Mouse (Mus musculus): Measurements from ENCODE around the gene Mdm2. TPM values are rescaled to one million over a fixed set of nuclear protein-coding genes. Genes with fewer than 3 reads are reported as not detected.
"Not testable (repeated sequence)": the region's sequence is repeated elsewhere in the genome, so short reads cannot be mapped to it uniquely, and the experiment has no call there.

The Mdm2 gene
- total RNA-seq (2014; rRNA removed; ENCODE audit: low replicate concordance) (47.3 and 93.0 TPM in 2 replicates), polyA plus RNA-seq (2015; fragmentation: Nextera tagmentation; extraction: Ambion mirVana) (27.1 and 31.3 TPM in 2 replicates)

DNA sequence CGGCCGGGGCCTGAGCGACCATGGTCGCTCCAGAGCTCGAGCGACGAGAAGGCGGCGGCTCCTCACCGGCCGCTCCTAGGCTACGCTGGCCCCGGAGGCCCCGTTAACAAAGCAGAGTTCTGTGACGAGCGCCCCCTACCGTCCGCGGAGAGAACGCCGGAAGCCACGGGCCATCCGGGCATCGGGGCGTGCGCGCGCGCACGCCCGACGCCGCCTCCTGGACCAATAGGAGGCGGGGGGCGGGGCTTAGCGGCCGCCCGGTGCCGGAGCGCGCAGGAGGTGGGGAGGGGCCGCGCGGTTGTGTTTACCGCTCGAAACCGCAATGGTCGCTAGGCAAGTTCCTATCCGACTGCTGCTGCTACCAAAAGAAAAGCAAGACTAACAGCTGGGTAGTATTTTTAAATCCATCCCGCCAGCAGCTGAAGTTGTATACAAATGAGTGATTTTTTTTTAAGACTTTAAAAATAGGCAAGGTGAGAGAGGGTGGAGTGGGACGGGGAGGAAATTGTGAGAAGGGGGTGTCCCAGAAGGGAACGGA lies at the start of gene Mdm2:
Gene Mdm2 (minus strand): TSS at position 155 of the 538 bp plus-strand sequence.
- under 1% methylated on average over 51 of the region's 52 CpGs for whole genome bisulfite sequencing
- no peaks in the 10 kb centered on the region for H3K27me3 ChIP-seq (ENCODE audit: control insufficient read depth, insufficient read depth, low read length)
- ATAC-seq (ENCODE audit: insufficient read depth, low read depth), result peak; percentile 85
- peak; percentile 94 for DNase-seq (ENCODE audit: low spot score)
- H3K4me2 ChIP-seq (ENCODE audit: low read depth, low read length), result peak within 1 kb of the TSS; percentile 80
- H3K4me3 ChIP-seq (ENCODE audit: low read depth, low read length), result peak within 1 kb of the TSS; percentile 81
- peak within 1 kb of the TSS; percentile 93 for H3K27ac ChIP-seq (ENCODE audit: low read depth)
- H3K9ac ChIP-seq (replicated peaks; ENCODE audit: low read depth, low read length), result peak within 1 kb of the TSS; percentile 90
- H3K4me1 ChIP-seq (ENCODE audit: control insufficient read depth, insufficient read depth), result peaks cover 21% of the 10 kb centered on the region
- TF ChIP-seq CTCF (IDR thresholded peaks at IDR 0.05; ENCODE audit: low read depth) (peak; percentile 79), EP300 (IDR thresholded peaks at IDR 0.05; ENCODE audit: low read depth) (no peak; the same call in 1 of the 2 replicates)
- no peaks in the 10 kb centered on the region for H3K9me3 ChIP-seq (replicated peaks; ENCODE audit: control insufficient read depth, low read length)
- peaks cover 11% of the 10 kb centered on the region for H3K36me3 ChIP-seq (replicated peaks; ENCODE audit: control insufficient read depth, insufficient read depth, low read length)

DNA sequence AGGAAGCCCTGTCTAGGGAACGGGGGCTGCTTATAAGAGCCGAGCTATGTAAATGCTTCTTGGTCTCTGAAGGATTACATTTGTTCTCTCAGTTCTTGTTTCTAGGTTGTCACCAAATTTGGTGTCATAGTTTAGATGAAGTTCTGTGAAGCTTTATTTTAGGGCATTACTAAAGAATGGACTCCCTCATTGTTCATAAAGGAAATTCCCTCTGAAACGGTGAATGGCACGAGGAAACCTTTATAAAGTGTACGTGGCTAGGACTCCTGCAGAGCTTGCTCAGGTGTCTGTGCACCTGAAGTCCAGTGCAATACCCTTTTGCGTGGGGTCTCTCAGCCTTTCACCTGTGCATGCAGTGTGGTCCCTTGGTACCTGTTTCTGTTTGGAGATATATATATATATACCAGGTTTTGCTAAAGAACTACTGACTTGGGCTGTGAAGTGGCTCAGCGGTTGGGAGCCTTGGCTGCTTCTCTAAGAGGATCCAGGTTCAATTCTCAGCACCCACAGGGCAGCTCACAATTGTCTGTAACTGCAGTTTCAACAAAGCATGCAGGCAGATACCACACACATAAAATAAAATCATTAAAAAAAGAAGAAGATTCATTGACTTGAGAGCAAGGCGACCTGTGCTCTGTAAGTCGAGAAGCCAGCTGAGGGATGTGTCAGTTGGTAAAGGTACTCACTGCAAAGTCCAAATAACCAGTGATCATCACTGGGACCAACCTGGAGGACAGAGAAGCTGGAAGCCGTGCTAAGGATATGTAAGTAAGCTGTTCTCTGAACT lies 49.5 kb upstream of the Mdm2 start:
- no peak for ATAC-seq (ENCODE audit: insufficient read depth, low read depth)
- Histone ChIP-seq H3K27me3 (ENCODE audit: control insufficient read depth, insufficient read depth, low read length) (no peaks in the 10 kb centered on the region), H3K4me1 (ENCODE audit: control insufficient read depth, insufficient read depth) (no peaks in the 10 kb centered on the region), H3K36me3 (replicated peaks; ENCODE audit: control insufficient read depth, insufficient read depth, low read length) (peaks cover 94% of the 10 kb centered on the region), H3K9me3 (replicated peaks; ENCODE audit: control insufficient read depth, low read length) (no peaks in the 10 kb centered on the region), H3K27ac (ENCODE audit: low read depth) (no peak overlapping the region), H3K4me2 (ENCODE audit: low read depth, low read length) (no peak overlapping the region), H3K4me3 (ENCODE audit: low read depth, low read length) (no peak overlapping the region), H3K9ac (replicated peaks; ENCODE audit: low read depth, low read length) (no peak overlapping the region)
- no peak for TF ChIP-seq CTCF (IDR thresholded peaks at IDR 0.05; ENCODE audit: low read depth)
- TF ChIP-seq EP300 (IDR thresholded peaks at IDR 0.05; ENCODE audit: low read depth), result no peak
- 91% methylated on average over 10 of the region's 10 CpGs for WGBS
- DNase-seq (ENCODE audit: low spot score), result no peak

DNA sequence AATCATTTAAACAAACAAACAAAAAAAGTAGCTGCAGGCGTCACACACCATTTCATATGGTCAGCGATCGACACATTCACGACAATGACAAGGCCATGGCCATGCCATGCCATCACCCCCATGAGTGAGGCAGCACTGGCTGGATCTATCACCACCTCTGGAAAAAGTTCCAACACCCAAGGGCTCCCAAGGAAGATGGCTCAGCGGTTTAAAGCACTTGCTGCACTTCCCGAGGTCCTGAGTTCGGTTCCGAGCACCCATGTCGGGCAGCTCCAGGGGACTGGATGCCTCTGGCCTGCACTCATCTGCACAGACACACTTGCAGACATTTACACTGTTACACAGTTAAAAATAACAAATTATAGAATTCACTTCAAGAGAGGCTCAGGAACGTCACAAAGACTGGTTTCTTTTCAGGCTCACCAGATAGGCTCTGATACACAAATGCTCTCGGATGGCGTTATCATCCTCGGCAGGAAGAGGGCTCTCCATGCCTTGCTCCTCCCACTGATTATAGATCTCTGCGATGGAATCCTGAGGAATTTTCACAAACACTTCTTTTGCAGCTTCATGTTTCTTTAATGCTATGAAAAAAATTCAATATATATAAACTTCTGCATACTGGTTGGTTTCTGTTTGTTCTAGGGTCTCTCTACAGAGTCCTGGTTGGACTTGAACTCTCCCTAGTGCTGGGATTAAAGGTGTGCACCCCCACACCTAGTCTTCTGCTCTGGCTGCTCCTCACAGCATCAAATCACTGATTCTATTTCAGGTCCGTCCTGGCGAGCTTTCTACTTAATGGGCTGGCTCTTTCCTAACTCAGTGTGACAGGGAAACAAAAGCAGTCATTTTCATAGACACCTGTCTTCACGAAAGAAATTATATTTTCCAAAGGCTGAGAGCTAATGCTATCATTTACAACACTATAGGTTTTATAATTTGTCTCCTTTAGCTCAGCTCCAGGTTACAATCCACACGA lies 48.5 kb upstream of the Mdm2 start:
- Histone ChIP-seq H3K4me1 (ENCODE audit: control insufficient read depth, insufficient read depth) (no peaks in the 10 kb centered on the region), H3K4me2 (ENCODE audit: low read depth, low read length) (no peak overlapping the region), H3K4me3 (ENCODE audit: low read depth, low read length) (no peak overlapping the region), H3K9ac (replicated peaks; ENCODE audit: low read depth, low read length) (no peak overlapping the region), H3K9me3 (replicated peaks; ENCODE audit: control insufficient read depth, low read length) (no peaks in the 10 kb centered on the region), H3K27ac (ENCODE audit: low read depth) (no peak overlapping the region), H3K36me3 (replicated peaks; ENCODE audit: control insufficient read depth, insufficient read depth, low read length) (peaks cover 94% of the 10 kb centered on the region), H3K27me3 (ENCODE audit: control insufficient read depth, insufficient read depth, low read length) (no peaks in the 10 kb centered on the region)
- 84% methylated on average over 18 of the region's 18 CpGs for WGBS
- ATAC-seq (ENCODE audit: insufficient read depth, low read depth) (no peak), DNase-seq (ENCODE audit: low spot score) (no peak)
- no peak for TF ChIP-seq EP300 (IDR thresholded peaks at IDR 0.05; ENCODE audit: low read depth)
- TF ChIP-seq CTCF (IDR thresholded peaks at IDR 0.05; ENCODE audit: low read depth), result no peak

DNA sequence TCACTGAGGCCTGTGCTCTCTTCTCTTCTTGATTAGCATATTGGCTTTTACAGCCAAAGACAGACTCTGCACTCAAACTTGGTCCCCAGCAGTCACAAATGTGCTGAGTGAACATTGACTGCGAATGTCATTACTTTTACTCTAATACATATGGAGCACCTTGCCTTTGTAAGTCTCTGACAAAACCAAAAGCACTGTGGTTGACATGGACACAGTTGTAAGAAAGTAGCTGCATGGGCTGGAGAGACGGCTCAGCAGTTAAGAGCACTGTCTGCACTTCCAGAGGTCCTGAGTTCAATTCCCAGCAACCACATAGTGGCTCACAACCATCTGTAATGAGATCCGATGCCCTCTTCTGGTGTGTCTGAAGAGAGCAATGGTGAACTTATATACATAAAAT lies 47.8 kb upstream of the Mdm2 start:
- not testable (repeated sequence) for H3K4me3 ChIP-seq (ENCODE audit: low read depth, low read length); DNase-seq (ENCODE audit: low spot score); H3K27me3 ChIP-seq (ENCODE audit: control insufficient read depth, insufficient read depth, low read length); H3K4me2 ChIP-seq (ENCODE audit: low read depth, low read length); H3K4me1 ChIP-seq (ENCODE audit: control insufficient read depth, insufficient read depth); H3K9ac ChIP-seq (replicated peaks; ENCODE audit: low read depth, low read length); H3K27ac ChIP-seq (ENCODE audit: low read depth); H3K9me3 ChIP-seq (replicated peaks; ENCODE audit: control insufficient read depth, low read length); ATAC-seq (ENCODE audit: insufficient read depth, low read depth)
- peaks cover 91% of the 10 kb centered on the region for H3K36me3 ChIP-seq (replicated peaks; ENCODE audit: control insufficient read depth, insufficient read depth, low read length)
- WGBS, result 95% methylated on average over 3 of the region's 3 CpGs

DNA sequence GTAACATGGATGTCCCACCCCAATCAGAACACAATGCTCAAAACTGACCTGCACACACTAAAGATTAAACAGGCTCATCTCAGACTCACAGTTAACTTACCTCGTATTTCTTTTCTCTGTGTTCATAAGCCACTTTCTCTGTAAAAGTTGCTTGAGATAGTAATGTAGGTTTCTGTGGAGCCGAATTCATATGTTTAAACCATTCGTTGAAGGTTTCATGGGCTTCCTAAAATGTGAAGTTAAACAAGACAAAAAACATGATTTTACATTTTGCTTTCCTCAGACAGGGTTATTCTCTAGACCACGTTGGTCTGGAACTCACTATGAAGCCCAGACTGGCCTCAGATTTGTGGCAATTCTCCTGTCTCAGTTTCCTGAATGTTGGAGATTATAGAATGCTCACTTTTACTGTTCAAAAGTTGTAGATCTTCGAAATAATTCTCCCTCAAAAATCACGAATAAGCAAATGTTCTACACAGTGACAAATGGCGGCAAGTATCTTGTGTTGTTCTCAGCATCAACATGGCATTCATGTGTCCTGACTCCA lies 47.3 kb upstream of the Mdm2 start:
- DNase-seq (ENCODE audit: low spot score) (no peak), ATAC-seq (ENCODE audit: insufficient read depth, low read depth) (no peak)
- H3K36me3 ChIP-seq (replicated peaks; ENCODE audit: control insufficient read depth, insufficient read depth, low read length), result peaks cover 91% of the 10 kb centered on the region
- no peak overlapping the region for H3K4me3 ChIP-seq (ENCODE audit: low read depth, low read length)
- H3K27me3 ChIP-seq (ENCODE audit: control insufficient read depth, insufficient read depth, low read length), result no peaks in the 10 kb centered on the region
- H3K9ac ChIP-seq (replicated peaks; ENCODE audit: low read depth, low read length), result no peak overlapping the region
- 97% methylated on average over 7 of the region's 7 CpGs for WGBS
- no peak overlapping the region for H3K27ac ChIP-seq (ENCODE audit: low read depth)
- H3K4me2 ChIP-seq (ENCODE audit: low read depth, low read length), result no peak overlapping the region
- no peaks in the 10 kb centered on the region for H3K9me3 ChIP-seq (replicated peaks; ENCODE audit: control insufficient read depth, low read length)
- H3K4me1 ChIP-seq (ENCODE audit: control insufficient read depth, insufficient read depth), result no peaks in the 10 kb centered on the region
- no peak for TF ChIP-seq CTCF (IDR thresholded peaks at IDR 0.05; ENCODE audit: low read depth)
- no peak for TF ChIP-seq EP300 (IDR thresholded peaks at IDR 0.05; ENCODE audit: low read depth)
